Mouse (Mus musculus) CH12.LX (cell line): ENCODE results near the gene Gm21915. TPM values are rescaled to one million over a fixed set of nuclear protein-coding genes. Genes with fewer than 3 reads are reported as not detected.

Experiments
- DNase-seq: peaks from one replicate; pipeline ENCODE4 v3.0.0-alpha.2; 2013; ENCODE audit errors: extremely low read depth
- H3K27ac ChIP-seq: 2 replicates; pipeline ENCODE4 v1.5.1; 2012; ENCODE audit warnings: low read depth, mild to moderate bottlenecking, control low read depth, moderate library complexity; ENCODE audit not compliant: insufficient read depth
- H3K27me3 ChIP-seq: replicated peaks from 2 replicates; pipeline ENCODE3; 2012; ENCODE audit warnings: inconsistent platforms
- H3K36me3 ChIP-seq, 2 experiments: replicated peaks in 1 of 2; 2 replicates each; pipeline versions ENCODE3 to v1.6.1; 2012; ENCODE audit warnings: inconsistent platforms in 1 of 2, low read length in 1 of 2, mild to moderate bottlenecking in 1 of 2, mixed read lengths in 1 of 2, moderate library complexity in 1 of 2; ENCODE audit not compliant: control insufficient read depth in 1 of 2, insufficient read depth in 1 of 2
- H3K4me1 ChIP-seq, 2 experiments: 2 replicates each; pipeline ENCODE4 v1.6.1; 2012; ENCODE audit warnings: inconsistent platforms in 1 of 2, moderate library complexity in 1 of 2; ENCODE audit not compliant: insufficient read depth in 2 of 2, control insufficient read depth in 1 of 2
- H3K4me2 ChIP-seq: 2 replicates; pipeline ENCODE4 v1.6.1; 2012; ENCODE audit warnings: low read depth, mild to moderate bottlenecking, control low read depth; ENCODE audit not compliant: poor library complexity, insufficient read depth, severe bottlenecking
- H3K4me3 ChIP-seq, 3 experiments: fragments of 150-350 bp in 1 of 3; sonication (generic) in 1 of 3; replicated peaks in 1 of 3; 2 replicates each; pipeline versions ENCODE3 to v1.5.1; 2011 to 2012; ENCODE audit warnings: low read depth in 2 of 3, low read length in 2 of 3, mild to moderate bottlenecking in 2 of 3, moderate library complexity in 2 of 3, control low read depth in 1 of 3, improper control_type of control experiment in 1 of 3, inconsistent platforms in 1 of 3, mixed read lengths in 1 of 3; ENCODE audit not compliant: poor library complexity in 1 of 3
- H3K79me2 ChIP-seq: replicated peaks from 2 replicates; pipeline ENCODE4 v1.6.1; 2012; ENCODE audit warnings: mild to moderate bottlenecking, moderate library complexity; ENCODE audit not compliant: control insufficient read depth, poor library complexity, insufficient read depth, severe bottlenecking; ENCODE audit errors: extremely low read depth
- H3K9ac ChIP-seq: 2 replicates; pipeline ENCODE4 v1.6.1; 2012; ENCODE audit warnings: low read depth, mild to moderate bottlenecking, control low read depth, moderate library complexity; ENCODE audit not compliant: insufficient read depth
- H3K9me3 ChIP-seq: replicated peaks from 2 replicates; pipeline ENCODE3; 2012; ENCODE audit warnings: low read length, inconsistent platforms, mixed read lengths
- CHD1 ChIP-seq: IDR thresholded peaks from 2 replicates; pipeline ENCODE4 v1.6.1; 2012; ENCODE audit warnings: low read depth, low read length, improper control_type of control experiment, inconsistent platforms
- CHD2 ChIP-seq: IDR thresholded peaks from 2 replicates; pipeline ENCODE4 v1.6.1; 2011; ENCODE audit warnings: low read length, improper control_type of control experiment
- ELF1 ChIP-seq: IDR thresholded peaks from 2 replicates; pipeline ENCODE4 v1.6.1; 2014; ENCODE audit warnings: low read depth, mild to moderate bottlenecking, inconsistent platforms, low read length, improper control_type of control experiment
- EP300 ChIP-seq: IDR thresholded peaks from 2 replicates; pipeline ENCODE4 v1.6.1; 2011; ENCODE audit warnings: low read length, improper control_type of control experiment
- MAFK ChIP-seq: IDR thresholded peaks from 2 replicates; pipeline ENCODE4 v1.6.1; 2011; ENCODE audit warnings: low read length, improper control_type of control experiment; ENCODE audit not compliant: insufficient replicate concordance
- MAZ ChIP-seq: IDR thresholded peaks from 2 replicates; pipeline ENCODE4 v1.6.1; 2012; ENCODE audit warnings: low read depth, mild to moderate bottlenecking, inconsistent platforms, low read length, improper control_type of control experiment, moderate library complexity
- PAX5 ChIP-seq: IDR thresholded peaks from 2 replicates; pipeline ENCODE4 v1.6.1; 2012; ENCODE audit warnings: low read length, inconsistent platforms, mixed read lengths
- POLR2A ChIP-seq: IDR thresholded peaks from 2 replicates; pipeline ENCODE4 v1.6.1; 2011; ENCODE audit warnings: low read depth, mild to moderate bottlenecking, improper control_type of control experiment, low read length
- RAD21 ChIP-seq: IDR thresholded peaks from 2 replicates; pipeline ENCODE4 v1.6.1; 2011; ENCODE audit warnings: low read depth, mild to moderate bottlenecking, low read length, improper control_type of control experiment, moderate library complexity
- RCOR1 ChIP-seq: conservative IDR thresholded peaks from 2 replicates; pipeline ENCODE4 v1.6.1; 2012; ENCODE audit warnings: low read depth, mild to moderate bottlenecking, inconsistent platforms, low read length, improper control_type of control experiment
- SMC3 ChIP-seq: IDR thresholded peaks from 2 replicates; pipeline ENCODE4 v1.6.1; 2011; ENCODE audit warnings: low read depth, low read length, improper control_type of control experiment
- UBTF ChIP-seq: IDR thresholded peaks from 2 replicates; pipeline ENCODE4 v1.6.1; 2012; ENCODE audit warnings: low read depth, mild to moderate bottlenecking, inconsistent platforms, low read length, improper control_type of control experiment, moderate library complexity
- USF1 ChIP-seq: IDR thresholded peaks from 2 replicates; pipeline ENCODE4 v1.6.1; 2014; ENCODE audit warnings: low read depth, mild to moderate bottlenecking, inconsistent platforms, low read length, improper control_type of control experiment
- ZC3H11A ChIP-seq: IDR thresholded peaks from 2 replicates; pipeline ENCODE4 v1.6.1; 2012; ENCODE audit warnings: low read depth, mild to moderate bottlenecking, inconsistent platforms, low read length, improper control_type of control experiment
- ZNF384 ChIP-seq: IDR thresholded peaks from 2 replicates; pipeline ENCODE4 v1.6.1; 2012; ENCODE audit warnings: low read depth, low read length, improper control_type of control experiment, inconsistent platforms
- dilution Hi-C: fragments of 300-500 bp; cut with MboI; formaldehyde crosslinking; loops from 2 replicates; pipeline ENCODE4 v1.14.3; 2020; ENCODE audit warnings: low sequenced_read_pairs; ENCODE audit not compliant: extremely low pct_unique_long_range_greater_than_20kb, extremely low pct_ligation_motif_present
- in situ Hi-C: fragments of 300-500 bp; cut with MboI; formaldehyde crosslinking; loops from 3 replicates; pipeline ENCODE4 v1.14.3; 2019; ENCODE audit warnings: low sequenced_read_pairs, low pct_ligation_motif_present, low pct_unique_long_range_greater_than_20kb, mixed read lengths
- polyA plus RNA-seq: library from polyadenylated mRNA; unstranded; fragments of >175 nt; gene quantifications from 2 replicates; pipeline ENCODE4 v1.2.1, GENCODE M21; 2012; ENCODE audit warnings: low read depth; ENCODE audit not compliant: insufficient read length
- total RNA-seq, 2 experiments: library from RNA; depleted of rRNA; stranded (reverse); fragments of 300-350 nt in 1 of 2; fragments of >200 nt in 1 of 2; gene quantifications; 2 replicates each; pipeline ENCODE4 v1.2.3; 2012 to 2014

Gene Gm21915
- total and polyA plus RNA-seq, 3 experiments, result not detected

DNA sequence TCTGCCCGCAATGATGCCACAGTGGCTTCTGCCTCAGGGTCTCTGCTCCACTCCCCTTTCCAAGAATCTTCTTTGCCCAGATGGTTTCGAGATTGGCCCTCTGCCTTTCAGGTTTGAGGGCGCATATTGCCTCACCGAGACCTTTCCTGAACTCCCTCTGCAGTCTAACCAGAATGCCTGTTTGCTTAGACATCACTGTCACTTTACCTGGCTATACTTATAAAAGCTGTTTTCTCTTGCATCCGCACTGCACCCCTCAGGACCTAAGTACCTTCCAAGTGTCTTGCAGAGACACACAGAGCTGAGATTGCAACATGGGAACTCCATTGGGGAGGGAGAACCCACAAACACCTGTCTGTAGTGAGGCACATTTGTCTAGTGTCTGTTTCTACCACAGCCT is 29.8 kb downstream of the Gm21915 start:
- no peaks in the 10 kb centered on the region for H3K79me2 ChIP-seq
- H3K9ac ChIP-seq, result no peak overlapping the region
- H3K27ac ChIP-seq, result no peak overlapping the region
- dilution Hi-C loops (no loop called here), in situ Hi-C loops (no loop called here)
- peaks cover 0 to 9% of the 10 kb centered on the region in 2 experiments; a peak in 2 of 4 replicates for H3K4me1 ChIP-seq
- no peak for DNase-seq
- TF ChIP-seq MAZ, result no peak
- H3K27me3 ChIP-seq, result peaks cover 10% of the 10 kb centered on the region
- H3K36me3 ChIP-seq, result no peaks in the 10 kb centered on the region
- no peaks in the 10 kb centered on the region for H3K9me3 ChIP-seq
- H3K4me3 ChIP-seq, result no peak overlapping the region
- H3K4me2 ChIP-seq, result no peak overlapping the region

GRCm38 (mm10) chr9:40704364-40705276 is 34.2 kb downstream of the Gm21915 start:
- Histone ChIP-seq H3K9me3 (no peaks in the 10 kb centered on the region), H3K4me3 (no peak overlapping the region), H3K9ac (no peak overlapping the region), H3K27ac (no peak overlapping the region), H3K79me2 (no peaks in the 10 kb centered on the region), H3K36me3 (no peaks in the 10 kb centered on the region), H3K27me3 (peaks cover 6% of the 10 kb centered on the region), H3K4me1 (peaks cover 0 to 9% of the 10 kb centered on the region in 2 experiments; a peak in 2 of 4 replicates), H3K4me2 (no peak overlapping the region)
- no peak for TF ChIP-seq MAZ
- no peak for TF ChIP-seq SMC3
- no peak for TF ChIP-seq ELF1
- no peak for TF ChIP-seq PAX5
- no peak for TF ChIP-seq ZC3H11A
- no peak for TF ChIP-seq UBTF
- no peak for DNase-seq
- in situ Hi-C loops (no loop called here), dilution Hi-C loops (no loop called here)

- Histone ChIP-seq H3K27me3 (peaks cover 4% of the 10 kb centered on the region), H3K27ac (no peak overlapping the region), H3K79me2 (no peaks in the 10 kb centered on the region), H3K9ac (no peak overlapping the region), H3K36me3 (no peaks in the 10 kb centered on the region), H3K4me3 (no peak overlapping the region), H3K9me3 (peaks cover 2% of the 10 kb centered on the region), H3K4me1 (no peaks in the 10 kb centered on the region), H3K4me2 (no peak overlapping the region)
- no peak for DNase-seq
- dilution Hi-C loops (no loop called here), in situ Hi-C loops (no loop called here)
- TF ChIP-seq ZNF384 (no peak), RCOR1 (no peak), USF1 (no peak), EP300 (no peak), RAD21 (no peak), MAZ (no peak), POLR2A (no peak), MAFK (no peak), CHD2 (no peak), ELF1 (no peak), CHD1 (no peak)
Observed at GRCm38 (mm10) chr9:40708448-40709140, 38.2 kb downstream of the Gm21915 start.
